Mouse (Mus musculus) olfactory bulb, adult 2 months (tissue): ENCODE data around the gene Gtsf1.

Source experiments
- CTCF ChIP-seq: fragments of 200-500 bp; IDR thresholded peaks from 2 replicates; pipeline ENCODE4 v1.5.1; 2012; ENCODE audit warnings: low read depth, mild to moderate bottlenecking, low read length, moderate library complexity; ENCODE audit not compliant: insufficient read depth
- POLR2A ChIP-seq: fragments of 200-500 bp; IDR thresholded peaks from 2 replicates; pipeline ENCODE4 v1.6.1; 2012; ENCODE audit warnings: mild to moderate bottlenecking, low read depth, low read length, moderate library complexity; ENCODE audit not compliant: insufficient read depth

GRCm38 (mm10) chr15:103430241-103430640 lies at the start of gene Gtsf1:
- TF ChIP-seq POLR2A (no peak), CTCF (no peak)
